Mouse (Mus musculus) liver, embryonic 14.5 days (tissue): Measurements from ENCODE around the gene Jak2.

Source experiments
- CTCF ChIP-seq: IDR thresholded peaks from 2 replicates; pipeline ENCODE4 v1.5.1; 2016; ENCODE audit warnings: antibody characterized with exemption, low read depth, control low read depth
- EP300 ChIP-seq: IDR thresholded peaks from 2 replicates; pipeline ENCODE4 v1.6.1; 2016; ENCODE audit warnings: antibody characterized with exemption, low read depth

DNA sequence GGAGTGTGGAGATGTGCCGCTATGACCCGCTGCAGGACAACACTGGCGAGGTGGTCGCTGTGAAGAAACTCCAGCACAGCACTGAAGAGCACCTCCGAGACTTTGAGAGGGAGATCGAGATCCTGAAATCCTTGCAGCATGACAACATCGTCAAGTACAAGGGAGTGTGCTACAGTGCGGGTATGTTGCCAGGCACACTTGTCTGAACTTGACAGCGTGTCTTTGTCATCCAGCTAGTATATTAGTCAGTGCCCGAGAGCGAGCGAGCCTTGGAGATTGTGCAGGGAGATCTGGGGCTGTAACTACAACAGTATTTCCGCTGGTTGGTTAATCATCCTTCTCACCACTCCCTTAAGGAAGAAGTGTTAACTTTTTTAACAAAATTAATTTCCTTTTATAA lies 49.3 kb downstream of the Jak2 start:
- TF ChIP-seq EP300 (no peak), CTCF (no peak)
